In genomic region chr2:173561851-173562442, GRCm38 (mm10) we compare ENCODE assay signal across 9 mouse cellular contexts. TPM values are rescaled to one million over a fixed set of nuclear protein-coding genes. Genes with fewer than 3 reads are reported as not detected.
DNase-seq lines count a peak whose midpoint lies in the region; ATAC-seq and TF ChIP-seq lines count a peak whose summit lies in the region.
"Had no signal": no experiment of that assay in that cellular context is flagged by ENCODE, and none has a peak within 500 bp of the region (broad histone marks: within the 10 kb centered on the region; RNA-seq: fewer than 3 reads in every experiment).

No protein-coding gene starts in this region.

- no peak overlapping the region for H3K4me2 ChIP-seq in liver, embryonic 14.5 days (ENCODE audit: low read depth)
- H3K4me2 ChIP-seq in neural tube, embryonic 15.5 days, result no peak overlapping the region
- H3K4me2 ChIP-seq: lung, embryonic 15.5 days had no signal

- intact Hi-C loops in heart, adult 2 months (cut with DNase I), result loop anchor here (1.0 to 10.0 kb wide), 4 partner anchors 376 to 1333 kb away; no protein-coding TSS in a partner anchor

- TF ChIP-seq POLR2A in heart, adult 2 months (IDR thresholded peaks at IDR 0.05; ENCODE audit: insufficient read depth, low read depth, low read length), result no peak

- H3K36me3 ChIP-seq in heart, adult 2 months (ENCODE audit: control insufficient read depth, insufficient read depth, low read length), result no peaks in the 10 kb centered on the region
- no peaks in the 10 kb centered on the region for H3K36me3 ChIP-seq in liver, embryonic 14.5 days (replicated peaks; ENCODE audit: control insufficient read depth, insufficient read depth, low read depth)
- no peaks in the 10 kb centered on the region for H3K36me3 ChIP-seq in neural tube, embryonic 15.5 days
- H3K36me3 ChIP-seq: lung, embryonic 15.5 days had no signal

- TF ChIP-seq CTCF in heart, adult 2 months (IDR thresholded peaks at IDR 0.05), result peak; percentile 91
- peak; percentile 74 for TF ChIP-seq CTCF in liver, embryonic 14.5 days (IDR thresholded peaks at IDR 0.05; ENCODE audit: low read depth)

- ATAC-seq in liver, embryonic 14.5 days (ENCODE audit: insufficient read depth), result no peak
- ATAC-seq in neural tube, embryonic 15.5 days (ENCODE audit: low FRiP score), result peak; percentile 62; the same call in 1 of the 2 replicates

- H3K79me2 ChIP-seq in heart, adult 2 months (replicated peaks; ENCODE audit: control insufficient read depth, insufficient read depth, low read length), result no peaks in the 10 kb centered on the region

- H3K4me1 ChIP-seq in heart, adult 2 months (ENCODE audit: control insufficient read depth, insufficient read depth, low read length), result no peaks in the 10 kb centered on the region
- H3K4me1 ChIP-seq in liver, embryonic 14.5 days (replicated peaks; ENCODE audit: control insufficient read depth in 2 of 2, insufficient read depth in 2 of 2, low read length in 1 of 2), result no peaks in the 10 kb centered on the region
- H3K4me1 ChIP-seq in neural tube, embryonic 15.5 days, result peaks cover 10% of the 10 kb centered on the region

- TF ChIP-seq EP300 in heart, adult 2 months (IDR thresholded peaks at IDR 0.05; ENCODE audit: insufficient read depth, low read depth, low read length), result no peak
- no peak for TF ChIP-seq EP300 in liver, embryonic 14.5 days (IDR thresholded peaks at IDR 0.05; ENCODE audit: low read depth)

- H3K9ac ChIP-seq in heart, adult 2 months (ENCODE audit: low read depth, low read length), result no peak overlapping the region
- no peak overlapping the region for H3K9ac ChIP-seq in liver, embryonic 14.5 days (replicated peaks)
- H3K9ac ChIP-seq in neural tube, embryonic 15.5 days (replicated peaks), result no peak overlapping the region
- H3K9ac ChIP-seq: lung, embryonic 15.5 days had no signal

- H3K27ac ChIP-seq in heart, adult 2 months, result no peak overlapping the region
- H3K27ac ChIP-seq in liver, embryonic 14.5 days, result no peak overlapping the region
- no peak overlapping the region for H3K27ac ChIP-seq in neural tube, embryonic 15.5 days (replicated peaks)
- H3K27ac ChIP-seq: lung, embryonic 15.5 days had no signal

- DNase-seq in heart, adult 2 months, result peak; percentile 56 to 73
- DNase-seq in heart, adult 11 months, result no peak
- DNase-seq in cerebellum, adult 8-10 months, result peak; percentile 35
- DNase-seq in frontal cortex, adult 2 months (ENCODE audit: extremely low spot score in 1 of 2, low spot score in 1 of 2), result peak; percentile 36 to 83
- peak; percentile 69 to 85 for DNase-seq in kidney, postnatal 25 days
- DNase-seq in liver, embryonic 14.5 days (ENCODE audit: low read depth in 3 of 3, low spot score in 3 of 3), result no peak
- peak; percentile 75 for DNase-seq in thymus, postnatal 0 days (ENCODE audit: low spot score)

- 40% methylated on average over 5 of the region's 5 CpGs for WGBS in heart, adult 2 months
- WGBS in liver, embryonic 14.5 days (ENCODE audit: insufficient replicate concordance), result 30% methylated on average over 5 of the region's 5 CpGs
- WGBS in neural tube, embryonic 15.5 days, result 44% methylated on average over 5 of the region's 5 CpGs

- no peaks in the 10 kb centered on the region for H3K9me3 ChIP-seq in liver, embryonic 14.5 days (ENCODE audit: control insufficient read depth, low read length)
- no peaks in the 10 kb centered on the region for H3K9me3 ChIP-seq in neural tube, embryonic 15.5 days (replicated peaks)
- H3K9me3 ChIP-seq: lung, embryonic 15.5 days had no signal

- H3K4me3 ChIP-seq in heart, adult 2 months, result no peak overlapping the region
- no peak overlapping the region for H3K4me3 ChIP-seq in liver, embryonic 14.5 days (ENCODE audit: insufficient read depth in 1 of 2, low read depth in 2 of 2, low read length in 2 of 2)
- H3K4me3 ChIP-seq in neural tube, embryonic 15.5 days (replicated peaks), result no peak overlapping the region
- H3K4me3 ChIP-seq: lung, embryonic 15.5 days had no signal

- no peaks in the 10 kb centered on the region for H3K27me3 ChIP-seq in heart, adult 2 months (ENCODE audit: control insufficient read depth, insufficient read depth, low read length)
- H3K27me3 ChIP-seq in liver, embryonic 14.5 days (ENCODE audit: control insufficient read depth, insufficient read depth, low read length), result no peaks in the 10 kb centered on the region
- H3K27me3 ChIP-seq in neural tube, embryonic 15.5 days (replicated peaks), result no peaks in the 10 kb centered on the region
- H3K27me3 ChIP-seq: lung, embryonic 15.5 days had no signal

RNA-seq across cellular contexts. Expression of gene Ankrd60, which starts 16.2 kb away (rescaled TPM):
- not detected for total RNA-seq in heart, adult 2 months (2021)
- polyA plus RNA-seq in heart, adult 2 months (2012; rRNA removed), result not detected in 2 replicates
- not detected in 2 replicates for polyA plus RNA-seq in frontal cortex, adult 2 months (2012; rRNA removed)
- not detected in 2 replicates for polyA plus RNA-seq in liver, embryonic 14.5 days (2012; rRNA removed)
- not detected in 2 replicates for polyA plus RNA-seq in liver, embryonic 14.5 days (2014; fragmentation: Nextera tagmentation; extraction: Ambion mirVana)
- polyA plus RNA-seq in neural tube, embryonic 15.5 days (2015; fragmentation: Nextera tagmentation; extraction: Ambion mirVana), result not detected in 2 replicates
- 0.30 TPM in 1 of 2 replicates, not detected in the other for polyA plus RNA-seq in thymus, postnatal 0 days (2015; fragmentation: Nextera tagmentation; extraction: Ambion mirVana)
- polyA plus RNA-seq: lung, embryonic 15.5 days had no signal

RNA-seq across cellular contexts. Expression of gene 1700021F07Rik, which starts 39.6 kb away (rescaled TPM):
- not detected for total RNA-seq in heart, adult 2 months (2021)
- not detected in 2 replicates for polyA plus RNA-seq in heart, adult 2 months (2012; rRNA removed)
- polyA plus RNA-seq in frontal cortex, adult 2 months (2012; rRNA removed), result not detected in 2 replicates
- polyA plus RNA-seq in liver, embryonic 14.5 days (2012; rRNA removed), result not detected in 2 replicates
- not detected in 2 replicates for polyA plus RNA-seq in liver, embryonic 14.5 days (2014; fragmentation: Nextera tagmentation; extraction: Ambion mirVana)
- polyA plus RNA-seq in neural tube, embryonic 15.5 days (2015; fragmentation: Nextera tagmentation; extraction: Ambion mirVana), result not detected in 2 replicates
- not detected in 2 replicates for polyA plus RNA-seq in thymus, postnatal 0 days (2015; fragmentation: Nextera tagmentation; extraction: Ambion mirVana)
- polyA plus RNA-seq: lung, embryonic 15.5 days had no signal

Comparison
In these comparisons a context has a peak if more than half of its experiments do, and no peak if none do; other contexts are left out.
1. DNase-seq: peak in heart, adult 2 months (2 of 2), cerebellum, adult 8-10 months (single experiment), frontal cortex, adult 2 months (2 of 2), kidney, postnatal 25 days (2 of 2) and thymus, postnatal 0 days (single experiment); none in heart, adult 11 months (single experiment) and liver, embryonic 14.5 days (0 of 3).